Mouse (Mus musculus) gastrocnemius, adult 8-10 months (tissue): Measurements from ENCODE around the gene Zfp212. TPM values are rescaled to one million over a fixed set of nuclear protein-coding genes. Genes with fewer than 3 reads are reported as not detected.

Source experiments
- DNase-seq, 2 experiments: peaks; one replicate each; pipeline ENCODE4 v3.0.0; 2022; ENCODE audit warnings: low spot score in 2 of 2
- total RNA-seq, 4 experiments: library from RNA; stranded (reverse); gene quantifications; 2 replicates each; pipeline ENCODE4 v1.2.4; 2022

Gene Zfp212
- total RNA-seq, result 10 to 100 TPM in 1 of 4 experiments, 1 to 10 TPM in 3; 7.0 to 10.2 (median 9.1) TPM

DNA sequence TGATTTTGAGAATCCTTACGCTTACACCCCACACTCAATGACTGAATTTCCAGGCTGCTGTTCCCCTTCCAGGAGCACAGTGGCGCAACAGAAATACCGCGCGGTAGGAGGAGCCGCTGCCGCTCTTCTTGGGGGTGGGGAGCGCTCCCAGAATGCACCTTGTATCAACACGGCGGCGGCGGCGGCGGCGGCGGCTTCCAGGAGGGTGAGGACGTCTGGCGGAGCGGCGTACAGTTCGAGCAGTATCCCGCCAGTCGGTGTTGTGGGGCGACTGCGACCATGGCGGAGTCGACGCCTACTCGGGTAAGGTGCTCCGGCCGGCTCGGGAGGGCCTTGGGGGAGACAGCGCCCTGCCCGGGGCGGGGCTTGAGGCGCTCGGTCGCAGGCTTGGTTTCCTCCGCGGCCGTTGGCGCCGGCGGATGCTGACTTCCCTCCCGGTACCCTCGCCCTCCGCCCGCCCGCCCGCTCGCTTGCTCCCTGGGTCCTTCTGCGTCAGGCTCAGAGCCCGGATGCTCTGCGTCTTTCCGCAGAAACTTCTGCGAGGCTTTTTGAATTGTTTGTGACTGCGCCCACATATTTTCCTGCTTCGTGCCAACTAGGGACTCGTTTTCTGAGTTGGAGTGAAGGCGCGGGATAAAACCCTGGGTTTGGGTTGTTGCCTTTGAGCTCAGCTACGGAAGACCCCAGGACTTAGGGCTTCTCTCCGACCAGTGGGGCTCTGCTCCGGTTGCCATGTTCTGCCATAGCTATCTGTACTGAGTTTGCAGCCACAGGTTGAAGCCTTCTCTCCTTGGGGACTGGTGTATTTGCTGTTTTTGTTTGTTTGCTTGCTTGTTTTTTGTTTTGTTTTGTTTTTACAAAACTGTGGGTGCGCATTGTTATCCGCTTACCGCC lies at the start of gene Zfp212:
Gene Zfp212, plus strand, starts transcription at position 30 of the 894 bp plus-strand sequence.
- DNase-seq, result peak; percentile 61 to 71

DNA sequence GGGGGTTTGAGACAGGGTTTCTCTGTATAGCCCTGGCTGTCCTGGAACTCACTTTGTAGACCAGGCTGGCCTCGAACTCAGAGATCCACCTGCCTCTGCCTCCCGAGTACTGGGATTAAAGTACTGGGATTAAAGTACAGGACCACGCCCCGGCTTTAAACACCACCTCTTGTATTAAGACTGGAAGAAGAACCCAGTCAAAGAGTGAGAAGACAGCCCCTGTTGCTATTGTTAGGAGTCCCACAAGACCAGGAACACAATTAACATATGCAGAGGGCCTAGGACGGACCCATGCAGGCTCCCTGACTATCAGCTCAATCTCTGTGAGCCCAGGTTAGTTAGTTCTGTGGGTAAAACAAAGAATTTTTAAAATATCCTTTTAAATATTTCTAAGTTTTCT lies 48.0 kb upstream of the Zfp212 start:
- DNase-seq, result no peak

DNA sequence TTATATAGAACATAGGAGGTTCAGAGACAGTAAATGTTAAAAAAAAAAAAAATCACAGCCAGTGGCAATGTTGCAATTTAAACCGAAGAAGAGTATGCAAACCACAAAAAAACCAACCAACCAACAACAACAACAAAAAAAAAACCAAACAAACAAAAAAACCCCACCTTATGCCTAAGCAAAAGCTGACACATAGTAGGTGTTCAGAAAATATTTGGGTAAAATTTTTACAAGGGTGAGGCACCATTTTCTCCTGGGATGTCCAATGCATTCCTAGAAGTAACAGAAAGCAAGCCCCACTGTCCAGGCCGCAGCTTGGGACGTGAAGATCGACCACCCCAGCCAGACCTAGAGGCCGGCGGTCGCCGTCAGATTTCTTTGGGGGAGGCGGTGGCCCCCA lies 43.2 kb upstream of the Zfp212 start, which contains the start of gene Zfp282:
Gene Zfp282, plus strand, starts transcription at position 147 of the 400 bp plus-strand sequence.
- DNase-seq, result no peak

DNA sequence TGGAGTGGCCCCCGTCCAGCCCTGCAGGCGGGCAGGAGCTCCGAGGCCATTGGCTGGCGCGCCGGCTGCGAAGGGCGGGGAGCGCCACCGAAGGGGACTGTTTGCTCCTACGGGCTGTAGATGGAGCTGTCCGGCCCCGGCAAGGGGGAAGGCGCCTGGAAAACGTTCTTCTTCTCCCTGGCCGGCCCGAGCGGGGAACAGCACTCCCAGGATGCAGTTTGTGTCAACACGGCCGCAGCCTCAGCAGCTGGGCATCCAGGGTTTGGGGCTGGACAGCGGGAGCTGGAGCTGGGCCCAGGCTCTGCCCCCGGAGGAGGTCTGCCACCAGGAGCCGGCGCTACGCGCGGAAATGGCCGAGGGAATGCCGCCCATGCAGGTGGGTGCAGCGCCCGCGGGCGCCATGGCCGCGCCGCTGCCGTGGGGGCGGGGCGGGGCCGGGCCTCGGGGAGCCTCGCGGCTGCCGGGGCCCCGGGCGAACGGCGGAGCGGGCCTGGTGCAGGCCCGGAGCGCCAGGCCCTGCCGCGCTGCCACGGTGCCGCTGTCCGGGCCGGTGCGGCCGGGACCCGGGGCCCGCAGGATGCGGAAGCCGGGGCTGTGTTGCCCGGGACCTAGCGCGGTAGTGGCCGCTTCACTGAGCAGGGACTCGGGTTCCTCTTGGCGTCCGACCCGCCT lies 42.7 kb upstream of the Zfp212 start:
- DNase-seq, result peak; percentile 83 to 87

DNA sequence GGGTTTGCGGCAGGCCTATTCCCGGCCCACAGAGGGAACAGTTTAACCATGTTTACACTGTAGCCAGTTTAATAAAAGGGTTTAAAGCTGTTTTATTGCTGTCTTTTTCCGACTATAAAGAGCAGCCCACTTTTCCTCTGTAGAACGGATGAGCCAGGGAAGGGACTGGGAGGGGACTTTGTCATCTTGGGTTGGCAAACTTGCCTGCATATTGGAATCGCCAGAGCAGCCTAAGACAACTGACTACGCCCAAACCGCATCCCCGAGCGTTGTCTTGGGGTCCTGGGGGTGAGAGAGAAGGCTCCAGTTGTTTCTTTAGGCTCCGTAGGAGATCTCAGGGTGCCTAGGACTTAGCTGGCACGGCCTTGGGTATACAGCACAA lies 42.2 kb upstream of the Zfp212 start:
- DNase-seq, result no peak

DNA sequence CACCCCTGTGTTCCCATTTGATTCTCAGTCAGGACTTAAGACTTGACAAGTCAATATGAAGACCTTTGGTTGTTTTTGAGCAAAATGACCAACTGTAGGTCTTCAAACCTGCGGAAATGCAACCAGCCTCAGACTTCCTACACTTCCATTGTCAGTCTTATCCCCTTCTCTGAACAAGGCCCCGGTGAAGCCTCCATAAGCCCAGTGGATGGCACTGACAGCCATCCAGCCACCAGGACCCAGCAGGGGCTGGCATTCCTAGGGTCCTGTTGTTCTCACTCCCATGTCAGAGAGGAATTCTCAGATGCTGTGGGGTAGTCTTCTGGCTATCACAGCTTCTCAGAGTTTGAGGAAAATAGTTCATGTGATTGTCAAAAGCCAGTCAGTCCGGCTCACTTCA lies 41.7 kb upstream of the Zfp212 start:
- no peak for DNase-seq

DNA sequence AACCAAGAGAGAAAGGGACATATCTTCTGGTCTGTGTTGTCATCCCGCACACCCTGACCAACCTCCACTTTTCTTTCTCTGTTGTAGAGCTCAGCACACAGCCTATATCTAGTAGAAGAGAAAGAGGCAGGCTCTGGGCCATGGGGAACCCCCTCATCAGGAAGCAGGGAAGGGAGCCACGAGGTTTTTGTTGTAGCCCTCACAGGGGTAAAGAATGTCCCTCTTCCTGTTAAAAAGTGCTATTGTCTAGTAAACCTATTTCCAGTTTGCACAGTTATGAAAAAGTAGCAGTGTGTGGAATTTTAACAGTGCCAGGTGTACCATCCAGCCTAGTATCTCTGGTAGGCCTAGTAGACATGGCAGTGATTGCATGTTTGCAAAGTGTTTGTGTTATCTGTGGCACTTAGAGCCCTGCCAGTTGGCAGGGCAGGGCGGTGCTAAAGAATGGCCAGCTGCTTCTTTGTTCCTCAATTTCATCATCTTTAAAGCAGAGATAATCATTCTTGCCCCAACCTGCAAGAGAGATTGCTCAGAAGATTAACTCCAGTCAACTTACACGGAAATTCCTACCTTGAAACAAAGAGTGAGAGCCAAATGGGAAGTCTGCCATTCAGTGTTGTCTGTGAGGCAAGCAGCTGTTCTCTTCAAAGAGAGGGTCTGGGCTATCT lies 41.1 kb upstream of the Zfp212 start:
- no peak for DNase-seq

DNA sequence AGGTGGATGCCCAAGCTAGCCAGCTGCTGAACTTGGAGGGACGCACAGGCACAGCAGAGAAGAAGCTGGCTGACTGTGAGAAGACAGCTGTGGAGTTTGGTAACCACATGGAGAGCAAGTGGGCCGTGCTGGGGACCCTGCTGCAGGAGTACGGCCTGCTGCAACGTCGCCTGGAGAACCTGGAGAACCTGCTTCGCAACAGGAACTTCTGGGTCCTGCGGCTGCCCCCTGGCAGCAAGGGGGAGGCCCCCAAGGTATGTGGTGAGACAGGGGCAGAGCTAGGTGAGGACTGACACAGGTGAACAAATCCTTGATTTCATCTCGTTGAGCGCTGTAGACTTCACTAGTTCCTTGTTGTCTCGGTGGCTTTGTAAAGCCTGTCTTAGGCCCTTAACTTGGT lies 40.1 kb upstream of the Zfp212 start:
- DNase-seq, result no peak

DNA sequence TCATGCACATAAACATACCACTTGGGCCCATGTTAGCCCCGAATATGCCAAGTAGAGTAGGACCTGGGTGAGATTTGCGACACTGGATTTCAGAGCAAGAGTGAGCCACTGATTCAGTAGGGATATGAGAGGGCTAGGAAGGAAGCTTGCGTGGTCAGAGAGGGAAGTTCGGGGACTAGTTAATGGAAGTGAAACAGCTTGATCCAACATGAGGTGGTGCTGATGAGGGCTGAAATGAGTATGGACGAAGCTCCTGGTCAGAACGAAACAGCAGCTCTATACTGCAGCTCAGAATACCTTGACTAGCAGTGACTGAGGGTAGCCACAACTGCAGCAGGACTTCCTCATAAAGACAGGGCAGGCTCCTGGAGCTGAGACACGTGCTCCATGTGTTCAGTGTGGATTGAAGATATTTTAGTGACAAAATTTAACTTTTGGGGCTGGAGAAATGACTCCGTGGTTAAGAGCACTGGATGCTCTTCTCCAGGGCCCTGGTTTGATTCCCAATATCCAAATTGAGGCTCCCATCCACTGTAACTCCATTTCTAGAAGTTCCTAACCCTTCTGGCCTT lies 31.4 kb upstream of the Zfp212 start:
- DNase-seq, result no peak

DNA sequence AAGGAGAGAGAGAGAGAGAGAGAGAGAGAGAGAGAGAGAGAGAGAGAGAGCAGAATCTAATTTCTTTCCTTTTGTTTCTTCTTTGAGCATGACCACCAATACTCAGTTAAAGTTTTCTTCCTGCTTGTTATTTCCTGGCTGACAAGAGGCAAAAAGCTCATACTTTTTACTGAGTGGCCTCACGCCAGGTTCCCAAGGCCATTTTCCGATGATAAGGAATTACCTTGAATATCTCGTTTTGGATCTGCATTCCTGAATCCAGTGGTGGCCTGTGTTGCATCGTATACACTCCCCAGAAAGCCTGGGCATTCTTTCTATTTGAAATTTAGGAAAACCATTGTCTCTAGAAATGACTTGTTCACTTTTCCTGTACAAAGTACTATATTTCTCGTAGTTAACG lies 20.9 kb upstream of the Zfp212 start:
- DNase-seq, result no peak

DNA sequence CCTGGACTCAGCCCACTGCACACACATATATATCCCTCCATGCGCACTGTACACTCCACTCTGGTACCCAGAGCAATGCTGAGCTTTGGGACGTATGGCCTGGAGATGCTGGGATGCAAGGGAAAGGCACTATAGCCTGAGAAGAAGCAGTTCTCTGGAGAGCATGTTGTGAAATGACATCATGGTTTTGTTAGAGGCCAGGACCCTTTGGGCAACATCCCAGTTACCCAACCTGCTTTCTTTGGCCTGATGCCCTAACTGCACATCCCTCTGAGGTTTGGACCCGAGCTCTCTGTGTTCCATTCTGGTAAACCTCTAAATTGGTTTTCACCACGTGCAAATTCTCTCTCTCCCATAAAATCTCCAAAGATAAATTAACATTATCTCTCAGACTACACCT lies 16.7 kb upstream of the Zfp212 start:
- DNase-seq, result no peak

DNA sequence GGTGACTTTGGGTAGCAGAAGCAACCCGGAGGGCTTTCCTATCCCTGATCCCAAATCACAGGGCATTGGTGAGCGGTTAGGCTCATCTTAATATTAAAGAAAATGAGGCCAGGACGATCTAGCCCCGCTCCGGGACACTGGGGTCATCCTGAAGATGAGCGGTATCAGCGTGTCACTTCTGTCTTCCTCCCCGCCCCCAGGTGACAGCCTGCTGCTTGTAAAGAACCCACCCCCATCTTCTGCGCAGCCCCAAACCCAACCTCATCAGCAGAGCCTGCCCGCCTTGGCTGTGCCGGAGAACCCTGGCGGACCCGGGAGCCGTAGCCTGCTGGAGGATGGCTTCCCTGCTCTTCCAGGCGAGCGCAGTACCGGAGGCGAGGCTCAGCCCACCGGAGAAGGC lies 15.9 kb upstream of the Zfp212 start:
- no peak for DNase-seq

DNA sequence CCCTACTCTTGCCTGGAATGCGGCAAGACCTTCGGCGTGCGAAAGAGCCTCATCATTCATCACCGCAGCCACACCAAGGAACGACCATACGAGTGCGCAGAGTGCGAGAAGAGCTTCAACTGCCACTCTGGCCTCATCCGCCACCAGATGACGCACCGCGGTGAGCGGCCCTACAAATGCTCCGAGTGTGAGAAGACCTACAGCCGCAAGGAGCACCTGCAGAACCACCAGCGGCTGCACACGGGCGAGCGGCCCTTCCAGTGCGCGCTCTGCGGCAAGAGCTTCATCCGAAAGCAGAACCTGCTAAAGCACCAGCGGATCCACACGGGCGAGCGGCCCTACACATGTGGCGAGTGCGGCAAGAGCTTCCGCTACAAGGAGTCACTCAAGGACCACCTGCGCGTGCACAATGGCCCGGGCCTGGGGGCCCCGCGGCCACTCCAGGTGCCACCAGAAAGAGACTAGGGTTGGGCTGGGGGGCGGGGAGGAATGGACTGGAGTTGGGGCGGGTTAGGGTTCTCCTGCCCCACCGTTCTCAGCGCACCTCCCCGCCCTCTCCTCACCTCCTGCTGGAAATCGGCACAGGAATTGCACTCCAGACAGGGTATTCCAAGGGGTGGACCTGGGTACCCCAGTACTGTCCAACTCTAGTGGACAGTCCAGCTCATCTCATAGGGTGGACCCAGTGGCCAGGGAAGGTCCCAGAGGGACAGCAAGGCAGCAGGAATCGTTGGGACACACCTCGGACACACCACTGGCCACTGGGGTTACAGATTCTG lies 15.2 kb upstream of the Zfp212 start:
- DNase-seq, result no peak

DNA sequence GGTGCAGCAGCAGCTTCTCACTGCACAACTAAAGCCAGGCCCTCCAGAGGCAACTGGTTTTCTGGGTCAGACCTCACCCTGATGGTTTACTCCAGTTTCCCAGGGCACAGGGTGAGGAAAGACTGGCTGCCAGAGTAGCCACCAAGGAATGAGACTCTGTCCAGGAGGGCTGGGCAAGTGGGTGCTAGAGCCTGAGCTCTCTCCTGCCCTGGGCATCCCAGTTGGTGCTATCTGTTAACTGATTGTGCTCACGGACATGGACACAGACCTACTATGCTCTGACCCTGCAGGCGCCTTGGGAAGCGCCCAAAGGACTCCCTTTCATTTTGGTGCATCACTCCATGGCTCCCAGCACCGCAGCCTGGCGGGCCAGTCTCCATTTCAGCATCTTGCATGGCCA lies 13.9 kb upstream of the Zfp212 start:
- DNase-seq, result no peak

DNA sequence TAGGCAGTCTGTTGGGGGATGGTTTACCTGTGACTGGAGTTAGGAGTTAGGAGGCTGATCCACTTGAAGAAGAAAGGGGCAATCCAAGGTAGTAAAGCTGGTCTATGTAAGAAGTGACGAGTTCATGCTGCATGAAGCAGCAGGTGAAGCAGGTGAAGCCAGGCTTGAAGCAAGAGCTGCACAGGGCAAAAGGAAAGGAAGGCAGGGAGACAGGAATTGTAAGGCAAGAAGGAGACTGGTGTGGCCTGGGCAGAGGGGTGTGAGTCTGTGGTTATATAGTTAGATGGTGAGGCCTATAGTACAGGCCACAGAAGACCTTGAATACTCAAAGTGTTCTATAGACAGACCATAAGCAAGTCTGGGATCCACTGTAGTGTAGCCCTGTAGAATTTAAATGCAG lies 11.3 kb upstream of the Zfp212 start:
- DNase-seq, result no peak

DNA sequence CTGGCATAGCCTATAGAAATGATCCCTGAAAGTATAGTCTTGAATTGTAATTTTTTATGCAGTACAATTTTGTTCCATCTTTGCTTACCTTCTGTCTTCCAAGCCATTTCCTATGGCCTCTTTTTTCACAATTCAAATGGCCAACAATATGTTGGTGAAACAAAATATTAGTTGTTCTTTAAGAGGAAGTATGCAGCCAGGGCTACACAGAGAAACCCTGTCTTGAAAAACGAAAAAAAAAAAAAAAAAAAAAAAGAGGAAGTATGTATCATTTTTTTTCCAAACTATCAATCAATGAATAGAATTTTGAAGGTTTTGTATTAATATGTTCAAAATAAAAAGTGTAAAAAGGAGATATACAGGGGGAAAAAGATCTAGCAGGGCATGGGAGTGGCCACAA lies 8.6 kb upstream of the Zfp212 start:
- no peak for DNase-seq

DNA sequence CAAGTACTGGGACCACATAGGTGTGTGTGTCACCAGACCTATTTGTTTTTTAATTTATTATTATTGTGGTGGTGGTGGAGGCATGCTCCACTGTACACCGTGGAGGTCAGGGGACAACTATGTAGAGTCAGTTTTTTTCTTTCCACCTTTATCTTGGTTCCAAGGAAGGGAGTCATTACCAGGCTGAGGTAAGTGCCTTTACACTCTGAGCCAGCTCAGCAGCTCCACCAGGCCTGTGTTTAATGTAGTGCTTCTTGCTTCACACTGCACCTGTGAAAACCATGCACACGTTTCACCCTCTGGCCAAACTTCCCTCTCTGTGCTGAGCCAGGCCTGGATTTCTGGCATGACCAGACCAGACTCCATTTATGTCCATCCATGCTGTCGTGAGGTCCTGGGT lies 7.3 kb upstream of the Zfp212 start:
- no peak for DNase-seq

DNA sequence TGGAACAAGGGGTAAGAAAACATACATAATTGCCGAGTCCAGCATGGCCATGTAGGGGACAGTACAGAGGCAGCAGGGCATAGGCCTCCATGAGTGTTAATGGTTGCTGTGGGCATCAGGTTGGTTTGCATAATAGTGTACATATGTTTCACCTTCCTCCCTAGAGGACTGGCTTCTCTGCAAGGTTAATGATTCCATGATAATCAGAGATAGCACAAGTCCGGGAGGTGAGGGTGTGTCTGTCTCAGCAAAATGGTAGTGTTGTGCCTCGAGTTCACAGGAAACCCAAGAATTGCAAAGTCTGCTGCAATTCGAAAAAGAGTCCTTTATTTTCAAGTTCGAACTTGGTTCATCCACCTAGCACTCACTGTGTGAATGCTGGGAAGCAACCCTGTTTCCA lies 3.2 kb upstream of the Zfp212 start:
- no peak for DNase-seq

DNA sequence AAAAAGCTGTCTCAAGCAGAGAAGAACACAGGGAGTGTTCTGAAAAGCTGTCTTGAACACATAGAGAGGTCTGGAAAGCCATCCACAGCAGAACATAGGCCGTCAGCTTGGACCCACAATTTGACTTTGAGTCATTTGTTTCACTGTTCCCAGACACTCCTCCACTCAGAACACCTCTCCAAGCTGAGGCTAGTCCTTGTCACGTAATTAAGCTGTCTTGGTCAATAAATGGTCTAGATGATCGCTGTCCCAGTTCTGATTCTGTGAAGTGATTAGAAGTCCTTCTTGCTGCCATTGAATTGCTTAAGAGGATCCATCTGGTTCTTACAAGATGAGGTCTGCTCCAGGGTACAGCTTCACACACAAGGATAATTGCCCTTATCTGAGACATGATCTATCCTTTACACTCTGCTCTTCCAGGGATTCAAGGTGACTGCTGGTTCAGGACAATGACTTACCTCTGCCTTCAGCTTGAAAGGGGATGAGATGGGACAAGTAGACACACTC lies 1.5 kb upstream of the Zfp212 start:
- DNase-seq, result no peak

DNA sequence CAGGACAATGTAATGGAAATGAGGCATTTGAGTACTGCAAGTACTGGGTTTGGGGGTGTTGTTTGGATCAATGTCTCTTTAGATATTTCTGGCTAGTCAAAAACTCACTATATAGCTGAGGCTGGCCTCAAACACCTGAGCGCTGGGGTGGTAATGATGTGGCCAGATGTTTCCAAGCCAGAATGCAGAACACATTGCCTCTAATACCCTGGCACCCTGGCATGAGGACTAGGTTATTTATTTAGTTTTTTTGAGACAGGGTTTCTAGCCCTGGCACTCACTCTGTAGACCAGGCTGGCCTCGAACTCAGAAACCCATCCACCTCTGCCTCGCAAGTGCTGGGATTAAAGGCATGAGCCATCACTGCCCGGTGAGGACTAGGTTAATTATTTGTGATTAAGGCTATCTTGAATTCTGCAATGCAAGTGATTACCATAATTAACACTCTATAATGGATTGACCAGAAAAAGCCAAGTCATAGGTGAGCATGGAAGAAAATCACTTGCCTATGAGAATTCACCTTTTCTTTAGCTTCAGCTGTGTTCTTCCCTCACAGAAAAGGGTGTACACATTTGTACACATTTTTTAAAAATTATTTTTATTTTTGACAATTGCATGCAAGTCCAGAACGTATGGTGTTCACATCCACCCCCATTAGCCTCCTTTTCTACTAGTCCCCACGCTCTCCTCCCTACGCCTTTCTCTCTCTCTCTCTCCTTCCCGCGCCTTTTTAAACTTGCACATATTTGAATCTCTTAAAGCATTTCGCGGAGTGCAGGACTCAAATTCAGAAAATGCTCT lies 430 bp upstream of the Zfp212 start:
- no peak for DNase-seq
